Mouse (Mus musculus) stomach, postnatal 0 days (tissue): ENCODE measurements around the gene Bola2.

Source experiments
- CTCF ChIP-seq: IDR thresholded peaks from 2 replicates; pipeline ENCODE4 v1.5.1; 2016; ENCODE audit warnings: antibody characterized with exemption, low read depth, mild to moderate bottlenecking, moderate library complexity
- EP300 ChIP-seq: optimal IDR thresholded peaks from 2 replicates; pipeline ENCODE3; 2016; ENCODE audit warnings: antibody characterized with exemption

DNA sequence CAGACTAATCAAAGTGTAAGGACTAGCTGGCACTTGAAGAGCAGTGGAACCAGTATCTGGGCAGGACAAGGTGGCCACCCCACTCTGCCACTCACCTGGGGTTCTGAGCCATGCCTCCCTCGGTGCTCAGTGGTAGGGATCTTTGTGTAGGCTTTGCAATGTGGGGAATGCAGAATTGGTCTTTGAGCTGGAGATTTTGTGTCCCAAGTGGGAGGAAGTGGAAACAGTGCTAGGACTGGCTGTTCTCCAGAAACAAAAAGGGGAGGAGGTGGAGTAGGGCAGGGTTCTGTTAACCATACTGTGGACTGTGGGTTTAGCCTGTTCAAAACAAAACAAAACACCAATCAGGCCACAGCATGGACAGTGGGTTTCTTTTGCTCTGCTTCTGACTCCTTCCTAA lies 19.0 kb upstream of the Bola2 start, which contains the start of gene Sult1a1:
- TF ChIP-seq CTCF, result no peak
- TF ChIP-seq EP300, result no peak
